Mouse (Mus musculus): ENCODE results near the gene Oaf. TPM values are rescaled to one million over a fixed set of nuclear protein-coding genes. Genes with fewer than 3 reads are reported as not detected.

Gene Oaf
- total and polyA plus RNA-seq, 3 experiments: 57.6 to 137 TPM; not detected in 1

- no peak overlapping the region for H3K27ac ChIP-seq (ENCODE audit: control insufficient read depth, low read depth, low read length)
- no peak overlapping the region for H3K9ac ChIP-seq (ENCODE audit: control insufficient read depth, low read depth, low read length, poor library complexity, severe bottlenecking)
- H3K4me3 ChIP-seq (ENCODE audit: control insufficient read depth in 1 of 2, insufficient read depth in 1 of 2, low read depth in 2 of 2, low read length in 2 of 2): no peak overlapping the region
- no peaks in the 10 kb centered on the region for H3K36me3 ChIP-seq (ENCODE audit: control insufficient read depth in 1 of 2, insufficient read depth in 2 of 2, low read length in 2 of 2)
- no peak for TF ChIP-seq TCF12 (IDR thresholded peaks at IDR 0.05; ENCODE audit: low read depth, low read length)
- TF ChIP-seq ZKSCAN1 (IDR thresholded peaks at IDR 0.05; ENCODE audit: low read depth, low read length): no peak
- TF ChIP-seq GABPA (IDR thresholded peaks at IDR 0.05; ENCODE audit: low read depth, low read length): no peak
- no peak for TF ChIP-seq GATA1 (IDR thresholded peaks at IDR 0.05; ENCODE audit: low read depth, low read length)
- no peak for TF ChIP-seq MEF2A (IDR thresholded peaks at IDR 0.05; ENCODE audit: extremely low read depth, insufficient replicate concordance, low read depth, low read length, poor library complexity, severe bottlenecking)
- no peak for TF ChIP-seq TBP (IDR thresholded peaks at IDR 0.05; ENCODE audit: low read depth, low read length)
- no peak for TF ChIP-seq MYB (IDR thresholded peaks at IDR 0.05; ENCODE audit: low read depth, low read length)
- TF ChIP-seq JUND (IDR thresholded peaks at IDR 0.05; ENCODE audit: low read depth, low read length): no peak
- TF ChIP-seq MAFK (IDR thresholded peaks at IDR 0.05; ENCODE audit: borderline replicate concordance, low read depth, low read length): no peak
- no peak for TF ChIP-seq SIN3A (IDR thresholded peaks at IDR 0.05; ENCODE audit: low read length)
- DNase-seq (ENCODE audit: low read depth, low spot score): no peak
- H3K9me3 ChIP-seq (replicated peaks; ENCODE audit: insufficient read depth, low read length): no peaks in the 10 kb centered on the region
- H3K4me1 ChIP-seq (ENCODE audit: control insufficient read depth in 1 of 2, insufficient read depth in 2 of 2, low read length in 2 of 2): no peaks in the 10 kb centered on the region
- H3K79me2 ChIP-seq (ENCODE audit: control insufficient read depth, insufficient read depth, low read length, poor library complexity): no peaks in the 10 kb centered on the region
- peaks cover 0 to 1% of the 10 kb centered on the region in 2 experiments; a peak in 2 of 4 replicates for H3K27me3 ChIP-seq (ENCODE audit: control insufficient read depth in 1 of 2, insufficient read depth in 2 of 2, low read length in 2 of 2)
Observed at GRCm38 (mm10) chr9:43188309-43189020, 51.2 kb downstream of the Oaf start.

GRCm38 (mm10) chr9:43179614-43180013 lies 60.1 kb downstream of the Oaf start:
- H3K9me3 ChIP-seq (replicated peaks; ENCODE audit: insufficient read depth, low read length): no peaks in the 10 kb centered on the region
- H3K27me3 ChIP-seq (ENCODE audit: control insufficient read depth in 1 of 2, insufficient read depth in 2 of 2, low read length in 2 of 2): peaks cover 7 to 21% of the 10 kb centered on the region in 2 experiments; a peak in 3 of 4 replicates

More at GRCm38 (mm10) chr9:43179614-43180013, 60.1 kb downstream of the Oaf start:
- Histone ChIP-seq H3K4me3 (ENCODE audit: control insufficient read depth in 1 of 2, insufficient read depth in 1 of 2, low read depth in 2 of 2, low read length in 2 of 2) (no peak overlapping the region), H3K9ac (ENCODE audit: control insufficient read depth, low read depth, low read length, poor library complexity, severe bottlenecking) (no peak overlapping the region), H3K4me1 (ENCODE audit: control insufficient read depth in 1 of 2, insufficient read depth in 2 of 2, low read length in 2 of 2) (no peaks in the 10 kb centered on the region), H3K27ac (ENCODE audit: control insufficient read depth, low read depth, low read length) (no peak overlapping the region), H3K79me2 (ENCODE audit: control insufficient read depth, insufficient read depth, low read length, poor library complexity) (no peaks in the 10 kb centered on the region), H3K36me3 (ENCODE audit: control insufficient read depth in 1 of 2, insufficient read depth in 2 of 2, low read length in 2 of 2) (no peaks in the 10 kb centered on the region)
- no peak for TF ChIP-seq GABPA (IDR thresholded peaks at IDR 0.05; ENCODE audit: low read depth, low read length)
- TF ChIP-seq POLR2A (IDR thresholded peaks at IDR 0.05; ENCODE audit: control insufficient read depth in 1 of 2, insufficient read depth in 1 of 2, low read depth in 1 of 2, low read length in 2 of 2, poor library complexity in 1 of 2): no peak
- TF ChIP-seq BHLHE40 (IDR thresholded peaks at IDR 0.05; ENCODE audit: borderline replicate concordance, low read depth, low read length): no peak
- TF ChIP-seq MYC (IDR thresholded peaks at IDR 0.05; ENCODE audit: low read depth, low read length): no peak
- no peak for TF ChIP-seq MAX (IDR thresholded peaks at IDR 0.05; ENCODE audit: low read length)
- no peak for TF ChIP-seq ELF1 (IDR thresholded peaks at IDR 0.05; ENCODE audit: low read depth, low read length)
- TF ChIP-seq CHD1 (IDR thresholded peaks at IDR 0.05; ENCODE audit: low read depth, low read length): no peak
- TF ChIP-seq TBP (IDR thresholded peaks at IDR 0.05; ENCODE audit: low read depth, low read length): no peak
- TF ChIP-seq SMC3 (IDR thresholded peaks at IDR 0.05; ENCODE audit: low read depth, low read length): no peak
- TF ChIP-seq UBTF (IDR thresholded peaks at IDR 0.05; ENCODE audit: borderline replicate concordance, insufficient read depth, low read depth, low read length): no peak
- no peak for TF ChIP-seq CHD2 (IDR thresholded peaks at IDR 0.05; ENCODE audit: low read length)
- no peak for TF ChIP-seq TCF12 (IDR thresholded peaks at IDR 0.05; ENCODE audit: low read depth, low read length)
- no peak for TF ChIP-seq EP300 (IDR thresholded peaks at IDR 0.05; ENCODE audit: low read depth in 1 of 2, low read length in 2 of 2)
- TF ChIP-seq NELFE (IDR thresholded peaks at IDR 0.05; ENCODE audit: low read depth, low read length): no peak
- no peak for TF ChIP-seq CTCF (IDR thresholded peaks at IDR 0.05 in 2 of 3, conservative IDR thresholded peaks at IDR 0.05 in 1 of 3; ENCODE audit: control insufficient read depth in 1 of 3, insufficient read depth in 1 of 3, low read depth in 2 of 3, low read length in 3 of 3, poor library complexity in 1 of 3, severe bottlenecking in 1 of 3)
- TF ChIP-seq MYB (IDR thresholded peaks at IDR 0.05; ENCODE audit: low read depth, low read length): no peak
- no peak for TF ChIP-seq SIN3A (IDR thresholded peaks at IDR 0.05; ENCODE audit: low read length)
- no peak for TF ChIP-seq RAD21 (IDR thresholded peaks at IDR 0.05; ENCODE audit: low read depth, low read length)
- no peak for TF ChIP-seq ETS1 (IDR thresholded peaks at IDR 0.05; ENCODE audit: low read depth, low read length)
- DNase-seq (ENCODE audit: low read depth, low spot score): no peak

All from MEL (cell line).